Mouse (Mus musculus) lung, postnatal 0 days (tissue): ENCODE results near the gene Abcc4. TPM values are rescaled to one million over a fixed set of nuclear protein-coding genes. Genes with fewer than 3 reads are reported as not detected.
A peak's percentile ranks its signal among the peaks of the same experiment; 100 is the strongest.

Experiments used
- ATAC-seq: fragments of 200-750 bp; cut with Nextera tagmentation; 2 replicates; pipeline ENCODE4 v1.8.0; 2017; ENCODE audit warnings: moderate library complexity
- DNase-seq: peaks from one replicate; pipeline ENCODE4 v3.0.0-alpha.2; 2016; ENCODE audit warnings: low spot score
- H3K27ac ChIP-seq: fragments of 300-500 bp; sonication (generic); 2 replicates; pipeline ENCODE4 v1.5.1; 2014; ENCODE audit warnings: antibody characterized with exemption, mild to moderate bottlenecking, low read length, mixed read lengths
- H3K27me3 ChIP-seq: fragments of 300-500 bp; sonication (generic); replicated peaks from 2 replicates; pipeline ENCODE4 v1.6.1; 2014; ENCODE audit warnings: low read length, mixed read lengths; ENCODE audit not compliant: insufficient read depth
- H3K36me3 ChIP-seq: fragments of 300-500 bp; sonication (generic); 2 replicates; pipeline ENCODE4 v1.6.1; 2014; ENCODE audit warnings: low read length, mixed read lengths; ENCODE audit not compliant: insufficient read depth
- H3K4me1 ChIP-seq: fragments of 300-500 bp; sonication (generic); 2 replicates; pipeline ENCODE4 v1.6.1; 2014; ENCODE audit warnings: antibody characterized with exemption, low read depth, low read length, mixed read lengths; ENCODE audit not compliant: insufficient read depth
- H3K4me2 ChIP-seq: fragments of 300-500 bp; sonication (generic); replicated peaks from 2 replicates; pipeline ENCODE4 v1.6.1; 2014; ENCODE audit warnings: low read depth, mild to moderate bottlenecking, low read length, moderate library complexity, mixed read lengths
- H3K4me3 ChIP-seq: fragments of 300-500 bp; sonication (generic); 2 replicates; pipeline ENCODE4 v1.5.1; 2014; ENCODE audit warnings: low read depth, low read length
- H3K9ac ChIP-seq: fragments of 300-500 bp; sonication (generic); replicated peaks from 2 replicates; pipeline ENCODE4 v1.6.1; 2014; ENCODE audit warnings: low read depth, mild to moderate bottlenecking
- H3K9me3 ChIP-seq: fragments of 300-500 bp; sonication (generic); 2 replicates; pipeline ENCODE4 v1.6.1; 2016; ENCODE audit warnings: low read length, mixed read lengths
- CTCF ChIP-seq: IDR thresholded peaks from 2 replicates; pipeline ENCODE4 v1.5.1; 2016; ENCODE audit warnings: antibody characterized with exemption, mild to moderate bottlenecking
- EP300 ChIP-seq: IDR thresholded peaks from 2 replicates; pipeline ENCODE4 v1.6.1; 2016; ENCODE audit warnings: antibody characterized with exemption, mild to moderate bottlenecking, control low read depth
- WGBS: fragments of 180-500 bp; shearing (Covaris S2); extraction: QIAGEN DNeasy Blood & Tissue Kit; methylation state at CpG from one replicate; pipeline ENCODE4 v1.1.7; 2014; 5-methylcytosine and 5-hydroxymethylcytosine counted together
- polyA plus RNA-seq: library from polyadenylated mRNA; unstranded; fragments of >200 nt; fragmentation: Nextera tagmentation; extraction: Ambion mirVana; gene quantifications from 2 replicates; pipeline ENCODE4 v1.2.1, GENCODE M21; 2015

Gene Abcc4
- polyA plus RNA-seq, 1 experiment from 2014 or later = 1.0 TPM

DNA sequence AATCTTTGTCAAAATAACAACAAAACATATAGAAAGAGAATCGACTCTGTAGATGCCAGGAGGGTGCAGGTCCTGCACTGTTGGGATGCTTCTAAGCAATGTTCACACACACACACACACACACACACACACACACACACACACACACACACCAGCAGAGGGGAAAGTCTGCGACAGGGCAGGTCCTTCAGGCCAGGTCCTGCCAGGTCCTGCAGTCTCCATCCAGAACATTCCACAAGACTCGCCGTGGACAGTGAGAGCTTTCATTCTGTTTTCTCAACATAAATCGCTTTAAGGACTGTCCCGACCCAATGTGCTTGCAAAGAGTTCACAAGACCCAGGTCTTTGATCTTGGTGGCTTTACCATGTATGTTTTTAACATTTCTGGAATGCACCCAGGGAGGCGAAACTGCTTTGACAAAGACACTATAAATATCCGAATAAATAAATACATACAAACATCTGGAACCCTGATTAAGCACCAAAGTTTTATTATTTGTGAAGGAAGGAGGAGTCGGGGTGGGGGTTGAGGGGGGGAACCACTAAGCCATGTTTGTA, 133.3 kb downstream of the Abcc4 start:
- no peak for DNase-seq
- ATAC-seq = no peak
- TF ChIP-seq EP300 (no peak), CTCF (no peak)
- Histone ChIP-seq H3K9ac (no peak overlapping the region), H3K27ac (no peak overlapping the region), H3K4me2 (no peak overlapping the region), H3K36me3 (no peaks in the 10 kb centered on the region), H3K4me1 (no peaks in the 10 kb centered on the region), H3K27me3 (no peaks in the 10 kb centered on the region), H3K9me3 (no peaks in the 10 kb centered on the region), H3K4me3 (no peak overlapping the region)
- WGBS = 51% methylated on average over 9 of the region's 9 CpGs

DNA sequence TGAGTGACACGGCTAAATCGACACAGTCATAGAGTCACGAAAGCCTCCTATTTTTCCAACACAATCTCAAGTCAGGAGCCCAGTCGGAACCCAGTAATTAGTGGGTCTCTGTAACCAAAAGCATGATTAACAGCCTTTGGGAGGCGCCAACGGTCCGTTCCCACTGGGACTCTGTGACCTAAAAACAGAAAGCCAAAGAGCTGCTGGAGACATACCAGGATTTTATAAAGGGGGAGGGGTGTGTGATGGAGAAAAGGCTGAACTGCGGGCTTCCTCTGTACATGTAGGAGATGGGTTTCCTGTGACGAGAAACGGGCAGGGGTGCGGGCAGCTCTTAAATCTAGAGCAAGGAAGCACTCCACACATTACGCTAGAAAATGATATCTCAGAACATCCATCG, 136.4 kb downstream of the Abcc4 start:
- Histone ChIP-seq H3K4me2 (no peak overlapping the region), H3K4me1 (peaks cover 4% of the 10 kb centered on the region; the same call in 1 of the 2 replicates), H3K36me3 (no peaks in the 10 kb centered on the region), H3K27me3 (no peaks in the 10 kb centered on the region), H3K4me3 (no peak overlapping the region), H3K27ac (no peak overlapping the region), H3K9me3 (no peaks in the 10 kb centered on the region), H3K9ac (no peak overlapping the region)
- ATAC-seq (no peak), DNase-seq (no peak)
- 88% methylated on average over 13 of the region's 13 CpGs for WGBS
- TF ChIP-seq CTCF (no peak), EP300 (no peak)

DNA sequence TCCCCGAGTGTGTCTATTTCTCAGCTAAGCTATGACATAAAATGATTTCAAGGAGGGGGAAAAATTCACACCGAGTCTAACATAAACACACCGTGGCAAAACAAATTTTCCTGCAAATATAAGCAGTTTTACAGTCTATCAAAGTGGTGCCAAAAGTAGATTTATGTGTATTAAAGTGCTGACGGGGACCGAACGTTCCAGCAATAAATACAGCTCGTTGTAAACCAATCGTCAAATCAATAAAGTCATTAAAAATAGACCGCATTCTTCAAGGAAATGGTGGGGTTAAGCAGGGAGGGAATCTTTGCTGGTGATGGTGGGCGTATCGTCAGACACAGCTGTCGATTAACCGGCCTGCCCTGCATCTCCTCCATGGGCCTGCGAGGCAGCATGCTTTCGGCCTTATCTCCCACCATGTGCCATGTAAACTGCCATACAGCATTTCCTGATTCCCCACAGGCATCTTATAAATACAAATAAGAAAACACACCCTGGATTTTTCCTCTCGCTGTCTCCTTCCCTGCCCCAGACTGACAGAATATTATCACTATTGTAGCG, 137.8 kb downstream of the Abcc4 start:
- Histone ChIP-seq H3K4me3 (no peak overlapping the region), H3K4me2 (no peak overlapping the region)
- 66% methylated on average over 17 of the region's 17 CpGs for WGBS

DNA sequence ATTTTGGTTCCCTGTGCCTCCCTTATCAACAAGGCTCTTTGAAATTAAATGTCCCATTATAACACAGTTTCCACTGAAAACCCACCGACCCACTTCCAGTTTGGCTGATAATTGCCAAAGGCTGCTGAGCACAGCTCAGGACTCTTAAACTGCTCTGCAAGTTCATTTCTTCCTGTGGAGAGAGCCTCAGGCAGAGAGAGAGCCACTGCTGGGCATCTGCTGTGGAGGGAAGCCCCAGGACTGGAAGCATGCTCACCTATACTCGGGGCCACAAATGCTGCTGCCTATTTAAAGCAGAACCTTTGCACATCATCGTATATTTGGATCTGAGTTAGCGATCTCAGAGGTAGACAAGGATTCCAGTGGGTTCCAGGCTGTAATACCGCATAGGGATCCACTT, 139.2 kb downstream of the Abcc4 start:
- Histone ChIP-seq H3K27me3 (no peaks in the 10 kb centered on the region), H3K36me3 (no peaks in the 10 kb centered on the region), H3K27ac (no peak overlapping the region), H3K9ac (no peak overlapping the region), H3K9me3 (no peaks in the 10 kb centered on the region), H3K4me3 (no peak overlapping the region), H3K4me2 (peak overlapping the region; percentile 35; the same call in 1 of the 2 replicates), H3K4me1 (peaks cover 4% of the 10 kb centered on the region; the same call in 1 of the 2 replicates)
- TF ChIP-seq CTCF (no peak), EP300 (no peak)
- DNase-seq (no peak), ATAC-seq (no peak)
- WGBS = 58% methylated on average over 5 of the region's 5 CpGs

More for the DNA sequence above, 137.8 kb downstream of the Abcc4 start:
- H3K27ac ChIP-seq = no peak overlapping the region
- H3K36me3 ChIP-seq = no peaks in the 10 kb centered on the region
- ATAC-seq (no peak), DNase-seq (no peak)
- TF ChIP-seq CTCF = no peak
- no peak for TF ChIP-seq EP300
- no peaks in the 10 kb centered on the region for H3K9me3 ChIP-seq
- no peak overlapping the region for H3K9ac ChIP-seq
- H3K4me1 ChIP-seq = peaks cover 4% of the 10 kb centered on the region; the same call in 1 of the 2 replicates
- H3K27me3 ChIP-seq = no peaks in the 10 kb centered on the region

DNA sequence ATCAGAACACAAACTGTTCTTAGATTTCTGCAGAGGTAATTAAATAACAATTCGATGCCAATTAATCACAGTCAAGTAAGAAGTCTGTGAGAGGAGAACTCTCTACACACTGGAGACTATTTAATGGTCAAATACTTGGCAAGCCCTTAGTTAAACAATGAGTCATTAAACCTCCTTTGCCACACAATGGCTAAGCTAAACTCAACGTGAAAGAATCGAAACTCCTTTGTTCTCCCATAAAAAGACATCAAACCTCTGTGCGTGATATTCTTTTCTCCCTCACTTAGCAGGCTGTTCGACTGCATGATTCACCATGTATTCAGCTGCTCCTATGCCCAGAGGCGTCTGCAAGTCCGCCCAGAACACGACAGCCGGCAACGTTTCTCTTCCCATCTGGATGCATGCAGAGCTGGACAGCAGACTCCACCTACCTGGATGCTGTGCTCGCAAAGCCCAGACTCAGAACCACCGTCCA, 139.8 kb downstream of the Abcc4 start:
- Histone ChIP-seq H3K4me2 (peak overlapping the region; percentile 35; the same call in 1 of the 2 replicates), H3K4me1 (peaks cover 4% of the 10 kb centered on the region; the same call in 1 of the 2 replicates), H3K36me3 (no peaks in the 10 kb centered on the region), H3K9me3 (no peaks in the 10 kb centered on the region), H3K27me3 (no peaks in the 10 kb centered on the region), H3K27ac (no peak overlapping the region), H3K9ac (no peak overlapping the region), H3K4me3 (no peak overlapping the region)
- WGBS = 28% methylated on average over 12 of the region's 12 CpGs
- ATAC-seq (peak; percentile 89), DNase-seq (peak; percentile 68)
- TF ChIP-seq CTCF (no peak), EP300 (peak; percentile 74)

DNA sequence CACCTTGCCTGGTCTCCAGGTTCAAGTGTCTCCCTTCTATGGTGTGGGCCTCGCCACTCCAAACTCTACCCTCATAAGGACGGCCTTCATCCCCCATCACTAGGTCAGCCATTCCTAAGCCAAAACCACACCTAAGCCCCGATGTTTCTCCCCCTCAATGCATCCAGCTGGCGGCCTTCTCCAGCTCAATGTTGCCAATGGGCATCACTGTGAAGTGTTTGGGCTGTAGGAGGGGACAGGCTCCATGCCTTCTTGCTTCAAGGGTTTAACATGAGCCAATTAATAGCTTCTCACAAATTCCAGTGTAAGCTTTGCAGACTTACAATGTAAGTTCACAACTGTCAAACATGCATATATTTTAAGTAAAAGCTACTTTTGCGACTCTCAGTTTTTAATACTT, 140.3 kb downstream of the Abcc4 start:
- Histone ChIP-seq H3K27ac (no peak overlapping the region), H3K4me2 (no peak overlapping the region), H3K4me1 (peaks cover 4% of the 10 kb centered on the region; the same call in 1 of the 2 replicates), H3K36me3 (no peaks in the 10 kb centered on the region), H3K9ac (no peak overlapping the region), H3K27me3 (no peaks in the 10 kb centered on the region), H3K9me3 (no peaks in the 10 kb centered on the region), H3K4me3 (no peak overlapping the region)
- TF ChIP-seq EP300 (no peak), CTCF (no peak)
- no peak for ATAC-seq
- WGBS = 76% methylated on average over 5 of the region's 5 CpGs
- DNase-seq = no peak
